Mouse (Mus musculus): Measurements from ENCODE around the gene Tmem129. TPM values are rescaled to one million over a fixed set of nuclear protein-coding genes. Genes with fewer than 3 reads are reported as not detected.
A peak's percentile ranks its signal among the peaks of the same experiment; 100 is the strongest.

Tmem129 gene
- polyA plus RNA-seq, 1 experiment from 2014 or later = 50.8 TPM

- Histone ChIP-seq H3K27me3 (ENCODE audit: insufficient read depth, low read length) (no peaks in the 10 kb centered on the region), H3K4me2 (replicated peaks; ENCODE audit: low read depth, low read length) (no peak overlapping the region), H3K9me3 (ENCODE audit: low read length) (no peaks in the 10 kb centered on the region), H3K36me3 (ENCODE audit: insufficient read depth, low read length) (no peaks in the 10 kb centered on the region), H3K4me1 (ENCODE audit: insufficient read depth, low read length) (peaks cover 29% of the 10 kb centered on the region), H3K27ac (ENCODE audit: low read length) (no peak overlapping the region), H3K9ac (replicated peaks; ENCODE audit: low read length) (0 out of 2 replicates have a peak overlapping the region, but pooled peaks have one; percentile 39), H3K4me3 (ENCODE audit: low read length) (no peak overlapping the region)
- WGBS = 63% methylated on average over 14 of the region's 14 CpGs
- no peak for ATAC-seq (ENCODE audit: low FRiP score, low TSS enrichment)
These were observed 30.3 kb upstream of the Tmem129 start for GRCm38 (mm10) chr5:33688278-33689220.

DNA sequence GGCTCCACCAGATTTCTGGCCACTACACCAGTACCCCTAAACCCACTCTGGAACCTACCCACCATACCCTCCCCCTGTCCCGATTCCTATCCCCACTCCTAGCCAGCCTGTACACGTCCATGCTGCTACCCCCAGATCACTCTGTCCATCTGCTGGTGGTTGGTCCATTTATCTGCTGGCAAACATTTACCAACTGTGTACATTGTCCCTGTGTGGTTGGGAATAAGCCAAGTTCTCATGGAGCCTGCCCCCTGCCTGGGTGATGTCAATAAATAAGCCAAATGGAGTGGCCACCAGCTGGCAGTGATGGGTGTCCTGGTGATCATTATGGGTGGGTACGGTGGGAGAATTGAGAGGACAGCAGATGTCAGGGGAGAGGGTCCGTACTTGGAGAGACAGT, 28.9 kb upstream of the Tmem129 start:
- no peak overlapping the region for H3K27ac ChIP-seq (ENCODE audit: low read length)
- H3K4me1 ChIP-seq (ENCODE audit: insufficient read depth, low read length) = peaks cover 20% of the 10 kb centered on the region
- no peak overlapping the region for H3K4me3 ChIP-seq (ENCODE audit: low read length)
- WGBS = 81% methylated on average over 4 of the region's 4 CpGs
- no peak overlapping the region for H3K9ac ChIP-seq (replicated peaks; ENCODE audit: low read length)
- ATAC-seq (ENCODE audit: low FRiP score, low TSS enrichment) = no peak; the same call in 1 of the 2 replicates
- no peaks in the 10 kb centered on the region for H3K27me3 ChIP-seq (ENCODE audit: insufficient read depth, low read length)
- H3K36me3 ChIP-seq (ENCODE audit: insufficient read depth, low read length) = no peaks in the 10 kb centered on the region
- no peak overlapping the region for H3K4me2 ChIP-seq (replicated peaks; ENCODE audit: low read depth, low read length)
- H3K9me3 ChIP-seq (ENCODE audit: low read length) = no peaks in the 10 kb centered on the region

- WGBS = 98% methylated on average over 4 of the region's 4 CpGs
- Histone ChIP-seq H3K36me3 (ENCODE audit: insufficient read depth, low read length) (no peaks in the 10 kb centered on the region), H3K27ac (ENCODE audit: low read length) (no peak overlapping the region), H3K9me3 (ENCODE audit: low read length) (no peaks in the 10 kb centered on the region), H3K4me3 (ENCODE audit: low read length) (no peak overlapping the region), H3K27me3 (ENCODE audit: insufficient read depth, low read length) (no peaks in the 10 kb centered on the region), H3K4me1 (ENCODE audit: insufficient read depth, low read length) (peaks cover 13% of the 10 kb centered on the region), H3K4me2 (replicated peaks; ENCODE audit: low read depth, low read length) (no peak overlapping the region), H3K9ac (replicated peaks; ENCODE audit: low read length) (no peak overlapping the region)
- no peak for ATAC-seq (ENCODE audit: low FRiP score, low TSS enrichment)
These were observed 26.7 kb upstream of the Tmem129 start for GRCm38 (mm10) chr5:33684932-33685331.

DNA sequence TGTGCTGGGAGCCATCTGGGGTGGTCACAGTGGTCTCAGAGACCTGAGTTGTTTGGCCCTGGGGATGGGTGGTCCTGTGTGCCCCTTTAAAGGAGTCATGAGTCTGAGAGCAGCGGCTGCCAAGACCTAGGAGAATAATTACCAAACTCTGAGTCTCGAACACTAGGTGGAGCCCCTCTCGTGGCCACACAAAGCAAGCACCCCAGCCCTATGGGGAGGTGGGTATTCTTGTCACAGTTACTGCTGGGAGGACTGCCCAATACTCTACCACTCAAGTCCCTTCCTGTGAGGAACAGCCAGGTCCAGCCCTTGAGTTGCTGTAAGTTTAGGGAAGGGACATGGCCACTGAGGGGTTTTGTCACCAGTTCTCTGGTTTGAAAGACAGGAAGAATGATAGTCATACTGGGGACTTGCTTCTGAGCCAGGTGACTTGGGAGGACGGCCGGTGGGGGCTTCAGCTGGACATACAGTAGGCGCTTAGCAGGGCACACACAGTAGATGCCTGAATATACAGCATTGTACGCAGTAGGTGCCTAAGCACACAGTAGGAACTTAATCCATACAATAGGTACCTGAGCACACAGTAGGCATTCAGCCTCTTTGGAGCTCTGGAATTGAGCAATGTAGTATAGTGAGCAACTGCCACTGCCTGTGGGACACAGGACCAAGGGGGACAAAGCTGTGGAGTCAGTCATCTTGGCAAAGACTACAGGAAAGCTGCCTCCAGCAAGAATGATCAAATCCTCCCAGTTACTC, 25.9 kb upstream of the Tmem129 start:
- Histone ChIP-seq H3K4me3 (ENCODE audit: low read length) (no peak overlapping the region), H3K36me3 (ENCODE audit: insufficient read depth, low read length) (no peaks in the 10 kb centered on the region), H3K9me3 (ENCODE audit: low read length) (no peaks in the 10 kb centered on the region), H3K4me2 (replicated peaks; ENCODE audit: low read depth, low read length) (no peak overlapping the region), H3K4me1 (ENCODE audit: insufficient read depth, low read length) (peaks cover 5% of the 10 kb centered on the region), H3K27me3 (ENCODE audit: insufficient read depth, low read length) (no peaks in the 10 kb centered on the region), H3K27ac (ENCODE audit: low read length) (no peak overlapping the region), H3K9ac (replicated peaks; ENCODE audit: low read length) (no peak overlapping the region)
- peak; percentile 36 for ATAC-seq (ENCODE audit: low FRiP score, low TSS enrichment)
- 50% methylated on average over 7 of the region's 7 CpGs for WGBS

DNA sequence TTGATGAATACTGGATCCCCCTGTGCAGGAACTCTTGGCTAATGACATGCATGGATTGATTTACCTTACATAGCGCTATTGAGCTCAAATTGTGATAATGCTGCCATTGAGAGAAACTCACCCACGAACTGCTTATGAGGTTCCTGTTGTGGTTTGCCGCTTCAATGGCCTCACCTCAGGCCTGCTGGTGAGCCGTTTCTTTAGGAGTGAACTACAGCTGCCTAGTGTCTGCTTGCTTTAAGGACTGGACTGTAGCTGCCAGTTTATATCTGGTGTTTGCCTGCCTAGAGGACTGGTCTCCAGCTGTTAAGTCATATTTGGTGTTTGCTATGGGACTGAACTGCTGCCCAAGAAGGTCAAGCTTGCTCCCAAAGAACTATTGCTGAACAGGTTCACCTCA, 24.7 kb upstream of the Tmem129 start:
- H3K36me3 ChIP-seq (ENCODE audit: insufficient read depth, low read length) = no peaks in the 10 kb centered on the region
- H3K9ac ChIP-seq (replicated peaks; ENCODE audit: low read length) = no peak overlapping the region
- H3K4me1 ChIP-seq (ENCODE audit: insufficient read depth, low read length) = no peaks in the 10 kb centered on the region
- ATAC-seq (ENCODE audit: low FRiP score, low TSS enrichment) = no peak
- no peaks in the 10 kb centered on the region for H3K27me3 ChIP-seq (ENCODE audit: insufficient read depth, low read length)
- 73% methylated on average over 4 of the region's 4 CpGs for WGBS
- no peaks in the 10 kb centered on the region for H3K9me3 ChIP-seq (ENCODE audit: low read length)
- no peak overlapping the region for H3K4me2 ChIP-seq (replicated peaks; ENCODE audit: low read depth, low read length)
- no peak overlapping the region for H3K27ac ChIP-seq (ENCODE audit: low read length)
- no peak overlapping the region for H3K4me3 ChIP-seq (ENCODE audit: low read length)

DNA sequence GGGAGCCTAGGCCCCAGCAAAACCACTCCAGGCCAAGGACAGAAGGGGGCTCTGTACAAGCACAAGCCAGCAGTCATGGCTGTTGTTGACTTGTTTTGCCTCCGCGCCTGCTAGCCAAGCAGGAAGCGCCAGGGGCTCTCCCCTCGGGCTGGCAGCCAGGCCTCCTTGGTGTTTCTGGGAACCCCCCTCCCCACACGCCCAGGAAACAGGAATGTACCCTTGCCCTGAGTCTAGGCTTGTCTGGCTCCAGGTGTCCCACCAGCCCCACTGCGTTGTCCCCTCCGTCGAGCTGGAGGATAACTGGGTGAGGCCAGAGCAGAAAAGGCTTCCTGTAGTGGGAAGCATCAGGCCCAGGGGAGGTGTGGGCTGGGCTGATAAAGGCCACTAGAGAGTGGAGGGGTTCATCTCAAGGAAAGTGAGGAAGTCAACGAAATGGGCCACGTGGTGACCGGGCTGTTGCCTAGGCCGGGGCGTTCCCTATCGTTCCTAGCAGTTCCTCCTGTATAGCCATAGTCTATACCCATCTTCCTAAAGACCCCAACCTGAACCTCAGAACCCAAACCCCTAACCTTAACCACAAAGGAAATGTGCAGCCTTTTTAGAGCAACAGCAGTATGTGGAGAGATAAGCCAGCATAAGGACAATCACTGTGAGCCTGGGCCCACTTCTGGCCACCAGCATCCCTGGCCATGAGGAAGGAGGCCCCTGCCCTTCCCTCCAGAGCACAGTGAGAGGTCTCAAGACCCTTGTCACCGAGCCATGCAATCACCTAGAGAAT, 23.6 kb upstream of the Tmem129 start:
- H3K36me3 ChIP-seq (ENCODE audit: insufficient read depth, low read length) = no peaks in the 10 kb centered on the region

DNA sequence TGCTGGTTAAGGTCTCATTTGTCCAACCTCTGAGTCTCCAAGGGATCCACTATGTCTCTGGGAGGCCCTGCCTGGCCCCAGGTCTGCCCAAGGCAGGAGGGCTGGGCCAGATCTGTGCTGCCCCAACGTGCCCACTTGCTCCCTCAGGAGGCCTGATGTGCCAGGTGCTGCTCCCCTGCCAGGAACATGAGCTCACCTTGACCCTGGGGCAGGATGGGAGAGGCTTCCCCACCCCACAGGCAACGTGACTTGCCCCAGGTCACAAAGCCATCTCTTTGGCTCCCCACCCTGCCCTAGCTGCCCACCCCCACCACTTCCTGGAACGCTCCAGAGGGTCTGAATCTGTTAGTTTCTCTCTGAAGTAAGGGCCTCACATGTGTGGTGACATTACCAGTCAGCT, 22.8 kb upstream of the Tmem129 start:
- H3K27ac ChIP-seq (ENCODE audit: low read length) = no peak overlapping the region
- no peak overlapping the region for H3K4me2 ChIP-seq (replicated peaks; ENCODE audit: low read depth, low read length)
- H3K4me3 ChIP-seq (ENCODE audit: low read length) = no peak overlapping the region
- no peaks in the 10 kb centered on the region for H3K4me1 ChIP-seq (ENCODE audit: insufficient read depth, low read length)
- no peaks in the 10 kb centered on the region for H3K9me3 ChIP-seq (ENCODE audit: low read length)
- ATAC-seq (ENCODE audit: low FRiP score, low TSS enrichment) = no peak
- H3K36me3 ChIP-seq (ENCODE audit: insufficient read depth, low read length) = no peaks in the 10 kb centered on the region
- H3K9ac ChIP-seq (replicated peaks; ENCODE audit: low read length) = no peak overlapping the region
- WGBS = 59% methylated on average over 3 of the region's 3 CpGs
- no peaks in the 10 kb centered on the region for H3K27me3 ChIP-seq (ENCODE audit: insufficient read depth, low read length)

More for the DNA sequence above, 23.6 kb upstream of the Tmem129 start:
- ATAC-seq (ENCODE audit: low FRiP score, low TSS enrichment) = no peak
- Histone ChIP-seq H3K9me3 (ENCODE audit: low read length) (no peaks in the 10 kb centered on the region), H3K4me2 (replicated peaks; ENCODE audit: low read depth, low read length) (no peak overlapping the region), H3K4me3 (ENCODE audit: low read length) (no peak overlapping the region), H3K27me3 (ENCODE audit: insufficient read depth, low read length) (no peaks in the 10 kb centered on the region), H3K9ac (replicated peaks; ENCODE audit: low read length) (no peak overlapping the region), H3K4me1 (ENCODE audit: insufficient read depth, low read length) (no peaks in the 10 kb centered on the region), H3K27ac (ENCODE audit: low read length) (no peak overlapping the region)
- WGBS = 83% methylated on average over 15 of the region's 15 CpGs

DNA sequence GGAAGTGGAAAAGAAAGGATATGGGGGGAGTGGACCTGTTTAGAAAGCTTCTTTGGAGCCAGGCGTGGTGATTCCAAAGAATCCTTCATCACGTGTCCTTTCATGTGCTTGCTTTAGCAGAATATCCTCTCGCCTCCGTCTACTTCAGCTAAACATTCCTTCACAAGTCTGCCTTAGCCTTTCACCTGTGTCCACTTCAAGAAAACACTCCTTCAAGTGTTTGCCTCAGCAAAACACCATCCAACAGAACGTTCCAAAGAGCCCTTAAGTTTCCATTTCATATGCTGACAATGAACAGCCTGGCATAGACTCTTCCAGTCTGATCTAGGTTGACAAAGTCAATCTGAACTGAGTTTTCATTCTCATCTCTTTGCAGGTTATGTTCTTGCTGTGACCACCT, 20.0 kb upstream of the Tmem129 start:
- Histone ChIP-seq H3K9ac (replicated peaks; ENCODE audit: low read length) (no peak overlapping the region), H3K36me3 (ENCODE audit: insufficient read depth, low read length) (peaks cover under 1% of the 10 kb centered on the region), H3K4me3 (ENCODE audit: low read length) (no peak overlapping the region), H3K27ac (ENCODE audit: low read length) (no peak overlapping the region), H3K4me2 (replicated peaks; ENCODE audit: low read depth, low read length) (no peak overlapping the region), H3K4me1 (ENCODE audit: insufficient read depth, low read length) (no peaks in the 10 kb centered on the region), H3K9me3 (ENCODE audit: low read length) (no peaks in the 10 kb centered on the region), H3K27me3 (ENCODE audit: insufficient read depth, low read length) (no peaks in the 10 kb centered on the region)
- WGBS = 86% methylated on average over 5 of the region's 5 CpGs
- no peak for ATAC-seq (ENCODE audit: low FRiP score, low TSS enrichment)

- Histone ChIP-seq H3K27me3 (ENCODE audit: insufficient read depth, low read length) (no peaks in the 10 kb centered on the region), H3K4me1 (ENCODE audit: insufficient read depth, low read length) (no peaks in the 10 kb centered on the region), H3K4me2 (replicated peaks; ENCODE audit: low read depth, low read length) (no peak overlapping the region), H3K9ac (replicated peaks; ENCODE audit: low read length) (no peak overlapping the region), H3K4me3 (ENCODE audit: low read length) (no peak overlapping the region), H3K27ac (ENCODE audit: low read length) (no peak overlapping the region), H3K9me3 (ENCODE audit: low read length) (no peaks in the 10 kb centered on the region), H3K36me3 (ENCODE audit: insufficient read depth, low read length) (peaks cover 19% of the 10 kb centered on the region)
- ATAC-seq (ENCODE audit: low FRiP score, low TSS enrichment) = no peak
- 0% methylated on average over 1 of the region's 1 CpGs for WGBS
These were observed 17.7 kb upstream of the Tmem129 start for GRCm38 (mm10) chr5:33675964-33676363.
